Mouse (Mus musculus) CD4-positive helper T cell, adult 2 months (primary cell): ENCODE measurements around the gene Sept6.

Experiments
- DNase-seq: peaks from one replicate; pipeline ENCODE4 v3.0.0-alpha.2; 2012; ENCODE audit warnings: low read depth, missing footprints, low spot score

The Sept6 gene

DNA sequence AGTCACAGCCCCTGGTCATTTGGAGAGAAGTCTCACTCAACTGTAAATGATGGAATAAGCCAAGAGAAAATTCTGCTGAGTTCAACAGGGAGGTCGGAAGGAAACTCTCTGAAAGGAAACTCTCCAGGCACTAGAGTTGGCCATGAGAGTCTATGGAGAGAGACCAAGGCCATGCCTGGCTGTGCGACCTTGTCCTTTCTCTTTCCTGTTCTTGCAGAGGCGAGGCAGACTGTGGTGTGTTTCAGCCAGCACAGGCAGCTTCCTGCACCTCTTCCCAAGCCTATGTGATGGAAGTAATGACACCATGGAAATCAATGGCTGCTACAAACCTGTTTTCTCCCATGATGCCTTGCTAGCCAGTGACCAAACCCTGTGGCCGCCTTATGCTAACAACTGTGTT lies 20.4 kb downstream of the Sept6 start:
- no peak for DNase-seq

DNA sequence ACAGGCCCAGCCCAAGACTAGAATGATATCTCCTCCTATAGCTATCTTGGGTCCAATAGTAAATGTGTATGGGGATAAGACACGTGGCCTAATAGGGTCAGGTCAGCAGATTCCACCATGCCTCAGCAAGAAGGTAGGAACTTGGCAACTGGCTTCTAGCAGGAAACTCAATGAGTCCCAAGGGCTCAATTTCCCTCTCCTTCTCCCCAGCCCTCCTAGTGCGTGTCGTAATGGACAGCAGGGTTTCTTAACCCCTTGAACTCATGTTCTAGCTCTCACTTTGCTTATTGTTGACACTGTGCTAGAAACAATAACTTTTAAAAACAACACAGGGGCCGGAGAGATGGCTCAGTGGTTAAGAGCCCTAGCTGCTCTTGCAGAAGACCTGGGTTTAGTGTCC lies 22.1 kb downstream of the Sept6 start:
- DNase-seq, result no peak

- no peak for DNase-seq
Observed at GRCm38 (mm10) chrX:36956674-36957073, 34.9 kb downstream of the Sept6 start.

GRCm38 (mm10) chrX:36941106-36941505 lies 50.5 kb downstream of the Sept6 start:
- DNase-seq, result no peak

DNA sequence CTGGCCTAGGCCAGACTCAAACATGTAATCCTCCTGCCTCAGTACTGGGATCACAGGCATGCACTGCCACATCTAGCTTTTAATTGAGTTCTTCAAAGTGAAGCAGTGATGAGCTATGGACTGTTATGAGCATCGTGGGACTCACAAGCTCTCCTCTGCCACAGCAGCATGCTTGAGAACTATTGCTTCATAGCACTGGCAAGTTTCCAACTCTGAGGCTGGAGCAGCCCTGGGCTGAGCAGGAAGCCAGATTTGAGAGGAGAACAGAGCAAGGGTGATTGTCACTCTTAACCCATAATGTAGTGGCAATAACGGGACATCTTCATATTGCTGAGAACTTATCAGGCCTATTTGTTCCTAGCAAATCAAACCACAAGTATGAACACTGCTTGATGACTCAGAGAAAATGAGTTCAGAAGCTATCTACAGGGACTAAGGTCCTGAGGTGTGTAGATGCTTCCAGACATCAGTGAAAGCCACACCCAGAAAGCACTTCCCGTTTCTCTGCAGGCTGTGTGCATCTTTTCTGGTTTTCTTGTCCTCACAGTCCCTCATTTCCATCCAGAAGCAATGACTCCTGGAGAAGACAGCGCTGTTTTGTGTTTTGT lies 51.7 kb downstream of the Sept6 start:
- no peak for DNase-seq

- DNase-seq, result no peak
Observed at GRCm38 (mm10) chrX:36935326-36935966, 56.1 kb downstream of the Sept6 start.

GRCm38 (mm10) chrX:36930574-36930973 lies 61.0 kb downstream of the Sept6 start:
- peak; percentile 23 for DNase-seq

GRCm38 (mm10) chrX:36929694-36930093 lies 61.9 kb downstream of the Sept6 start:
- DNase-seq, result no peak

DNA sequence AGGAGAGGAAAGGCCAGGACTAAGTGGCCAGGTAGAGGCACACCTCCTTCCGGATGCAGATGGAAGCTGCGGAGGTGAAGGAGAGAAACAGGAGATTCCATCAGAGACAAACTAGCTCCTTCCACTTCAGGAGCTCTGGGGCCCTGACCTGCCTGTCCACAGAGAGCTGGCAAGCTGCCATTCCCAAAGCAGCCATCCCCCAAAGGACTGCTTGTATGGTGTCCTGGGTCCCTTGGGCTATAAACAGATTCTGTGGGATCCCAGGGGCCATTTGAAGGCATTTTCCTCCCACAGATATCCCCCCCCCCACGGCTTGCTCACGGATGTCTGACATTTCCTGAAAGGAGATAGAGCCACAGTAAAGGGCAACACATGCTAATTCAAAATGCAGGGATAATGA lies 62.8 kb downstream of the Sept6 start:
- DNase-seq, result no peak

- no peak for DNase-seq
Observed at GRCm38 (mm10) chrX:36921346-36921745, 70.2 kb downstream of the Sept6 start.

GRCm38 (mm10) chrX:36917749-36918148 lies 73.8 kb downstream of the Sept6 start:
- DNase-seq, result no peak

DNA sequence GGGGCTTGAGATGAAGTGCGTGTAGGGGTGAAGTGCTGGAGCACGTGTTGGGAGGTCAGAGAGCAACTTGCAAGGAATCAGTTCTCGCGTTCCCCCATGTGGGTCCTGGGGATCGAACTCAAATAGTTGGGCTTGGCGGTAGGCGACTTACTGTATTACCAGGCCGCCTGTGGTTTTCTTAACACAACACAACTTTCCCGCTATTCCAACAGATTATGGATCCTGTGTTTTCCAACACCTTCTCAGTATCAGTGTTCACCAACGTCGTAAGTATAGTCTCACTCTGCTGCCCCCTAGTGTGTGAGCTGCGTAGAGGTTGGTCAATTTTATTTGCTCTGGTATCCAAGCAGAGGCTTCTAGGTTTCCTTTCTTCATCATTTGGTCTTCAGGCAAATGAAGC lies 80.3 kb downstream of the Sept6 start:
- DNase-seq, result peak; percentile 48

DNA sequence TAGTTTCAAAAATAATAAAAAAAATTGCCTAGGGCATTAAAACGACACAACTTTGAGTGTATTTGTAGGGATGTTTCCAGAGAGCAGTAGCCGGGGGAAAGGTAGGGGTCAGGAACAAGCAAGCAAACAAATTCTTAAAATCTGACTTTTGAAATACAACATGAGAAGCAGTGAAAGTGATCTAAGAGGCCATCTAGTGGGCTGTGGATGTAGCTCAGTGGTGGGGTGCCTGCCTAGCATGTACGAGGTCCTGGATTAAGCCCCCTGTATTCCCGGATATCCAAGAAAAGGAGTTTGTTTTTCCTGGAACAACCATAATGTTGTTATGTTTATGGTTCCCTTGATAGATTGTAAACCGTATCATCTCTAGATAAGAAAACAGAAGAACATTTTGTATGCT lies 85.1 kb downstream of the Sept6 start:
- DNase-seq, result no peak

GRCm38 (mm10) chrX:36903115-36903768 lies 88.4 kb downstream of the Sept6 start:
- DNase-seq, result peak; percentile 95

DNA sequence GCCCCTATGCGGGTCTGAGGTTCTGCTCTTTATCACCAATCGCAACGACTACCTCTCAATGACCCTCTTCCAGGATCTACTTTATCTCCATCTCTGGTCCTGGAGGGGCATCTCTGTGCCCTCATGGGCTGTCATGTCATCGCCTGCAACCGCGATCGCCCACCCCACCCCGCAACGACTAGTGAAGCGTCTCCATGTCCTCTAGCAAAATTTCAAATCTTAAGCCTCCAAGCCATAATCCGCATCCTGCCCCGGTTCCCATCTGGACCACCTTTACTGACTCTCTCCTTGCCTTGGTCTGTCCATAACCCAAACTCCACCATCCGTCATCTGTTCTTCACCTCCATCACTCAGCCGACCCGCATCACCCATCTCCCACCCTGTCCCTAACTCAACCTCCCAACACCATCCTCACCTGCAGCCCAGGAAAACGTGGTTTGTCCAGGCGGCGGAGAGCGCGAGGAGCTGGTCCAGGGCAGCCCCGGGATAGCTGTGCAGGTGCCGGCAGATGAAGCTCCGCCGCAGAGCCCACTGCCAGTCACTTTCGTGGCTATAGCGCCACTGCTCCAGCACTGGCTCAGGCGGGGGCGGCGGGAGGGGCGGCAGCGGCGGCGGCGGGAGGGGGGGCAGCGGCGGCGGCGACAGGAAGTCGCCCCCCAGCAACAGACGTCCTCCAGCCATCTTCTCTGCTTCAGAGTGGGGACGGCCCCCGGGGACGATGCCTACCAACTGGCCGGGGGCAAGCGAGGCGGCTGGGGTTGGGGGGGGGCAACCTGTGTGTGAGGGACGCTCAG lies 89.1 kb downstream of the Sept6 start, which contains the start of gene Nkrf:
Nkrf (minus strand) TSS at position 579 of the 794 bp plus-strand sequence.
- peak; percentile 67 for DNase-seq

DNA sequence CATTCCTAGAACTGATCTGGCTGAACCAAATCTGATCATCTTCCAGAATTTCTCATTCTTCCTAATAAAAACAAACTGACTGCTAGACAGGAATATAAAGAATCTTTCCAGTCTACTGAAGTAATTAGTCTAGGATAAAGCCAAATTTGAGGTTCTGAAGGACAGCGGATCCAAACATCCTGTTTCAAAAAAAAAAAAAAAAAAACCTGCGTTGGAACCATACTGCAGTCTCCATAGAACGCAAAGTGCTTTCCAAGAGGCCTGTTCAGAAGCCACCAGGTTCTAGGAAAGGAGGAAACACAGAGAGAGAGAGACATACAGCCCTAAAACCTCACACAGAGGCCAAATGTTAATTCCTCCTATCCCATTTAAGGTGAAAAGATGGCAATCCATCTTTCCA lies 89.9 kb downstream of the Sept6 start:
- DNase-seq, result no peak

- peak; percentile 54 for DNase-seq
Observed at GRCm38 (mm10) chrX:36898931-36899330, 92.7 kb downstream of the Sept6 start.

- DNase-seq, result peak; percentile 9
Observed at GRCm38 (mm10) chrX:36884719-36885118, 106.9 kb downstream of the Sept6 start.

DNA sequence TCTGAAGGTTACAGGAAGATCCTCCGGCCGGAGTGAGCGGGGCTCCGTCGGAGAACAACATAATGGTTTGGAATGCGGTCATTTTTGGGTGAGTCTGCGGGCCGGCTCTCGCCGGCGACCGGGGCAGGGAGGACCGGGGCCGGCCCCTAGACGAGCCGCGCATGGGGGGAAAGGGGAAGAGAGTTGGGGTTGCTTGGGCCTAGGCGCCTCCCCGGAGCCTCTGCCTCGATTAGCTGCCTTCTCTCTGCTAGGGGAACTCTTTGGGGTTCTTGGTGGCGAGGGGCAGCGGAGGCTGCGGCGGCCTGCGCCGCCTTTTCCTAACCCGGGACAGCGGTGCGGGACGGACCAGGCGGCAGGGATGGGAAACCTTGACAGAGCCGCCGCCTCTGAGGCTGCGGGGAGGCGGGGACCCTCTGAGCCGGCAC lies 116.9 kb downstream of the Sept6 start:
- no peak for DNase-seq

GRCm38 (mm10) chrX:36874178-36874696 lies 117.4 kb downstream of the Sept6 start:
- DNase-seq, result peak; percentile 88

DNA sequence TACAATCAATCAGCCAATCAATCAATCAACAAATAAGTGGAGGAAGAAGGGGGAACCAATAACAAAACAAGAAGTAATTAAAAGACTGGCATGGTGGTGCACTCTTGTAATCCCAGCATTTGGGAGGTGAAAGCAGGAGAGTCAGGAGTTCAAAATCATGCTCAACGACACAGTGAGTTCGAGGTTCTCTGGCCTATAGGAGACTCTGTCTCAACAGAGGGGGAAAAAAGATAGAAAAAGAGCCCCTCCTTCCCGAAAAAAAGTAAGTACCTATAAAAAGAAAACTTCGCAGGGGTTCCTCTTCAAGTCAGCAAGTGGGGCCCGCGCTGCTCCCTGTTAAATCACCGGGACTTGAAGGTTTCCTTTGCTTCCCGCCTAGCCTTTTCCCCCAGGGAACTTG lies 117.8 kb downstream of the Sept6 start, which contains the start of the genes Ube2a and C330007P06Rik:
Ube2a (plus strand) TSS at position 136 of the 400 bp plus-strand sequence.
C330007P06Rik (minus strand) TSS at position 347 of the 400 bp plus-strand sequence.
- DNase-seq, result no peak

DNA sequence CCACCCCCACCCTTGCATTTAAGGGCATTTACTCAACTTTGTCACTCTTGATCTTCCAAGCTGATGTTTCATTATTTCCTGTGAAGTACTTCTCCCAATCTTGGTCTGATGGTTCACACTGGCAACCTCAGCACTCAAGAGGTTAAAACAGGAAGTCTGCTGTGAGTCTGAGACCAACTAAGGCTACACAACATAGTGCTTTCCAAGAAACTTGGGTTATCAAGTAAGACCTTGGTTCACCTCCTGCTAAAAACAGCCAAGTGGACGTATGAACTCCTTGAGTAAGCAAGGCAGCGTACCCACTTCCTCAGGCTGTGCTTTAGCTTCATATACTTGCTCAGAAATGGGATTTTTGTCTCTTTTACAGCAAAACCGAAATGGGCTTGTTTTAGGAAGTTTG lies 121.2 kb downstream of the Sept6 start:
- no peak for DNase-seq
